Mouse (Mus musculus): ENCODE data around the gene Sfn. TPM values are rescaled to one million over a fixed set of nuclear protein-coding genes. Genes with fewer than 3 reads are reported as not detected.
A peak's percentile ranks its signal among the peaks of the same experiment; 100 is the strongest.

The Sfn gene
- total RNA-seq, 2 experiments from 2014 or later, result 0.91 to 1.7 TPM

GRCm38 (mm10) chr4:133620668-133621067 lies 18.7 kb upstream of the Sfn start:
- no peak for DNase-seq (ENCODE audit: low spot score)

GRCm38 (mm10) chr4:133619473-133620136 lies 17.6 kb upstream of the Sfn start:
- no peak for DNase-seq (ENCODE audit: low spot score)

- no peak for DNase-seq (ENCODE audit: low spot score)
Observed at GRCm38 (mm10) chr4:133617936-133618335, 16.0 kb upstream of the Sfn start.

GRCm38 (mm10) chr4:133615416-133615815 lies 13.4 kb upstream of the Sfn start:
- DNase-seq (ENCODE audit: low spot score), result no peak

GRCm38 (mm10) chr4:133614274-133614761 lies 12.3 kb upstream of the Sfn start:
- DNase-seq (ENCODE audit: low spot score), result peak; percentile 47

- DNase-seq (ENCODE audit: low spot score), result no peak
Observed at GRCm38 (mm10) chr4:133613867-133614266, 11.9 kb upstream of the Sfn start.

GRCm38 (mm10) chr4:133613026-133613425 lies 11.1 kb upstream of the Sfn start:
- DNase-seq (ENCODE audit: low spot score), result no peak

GRCm38 (mm10) chr4:133612416-133612815 lies 10.4 kb upstream of the Sfn start:
- no peak for DNase-seq (ENCODE audit: low spot score)

GRCm38 (mm10) chr4:133611815-133612214 lies 9.8 kb upstream of the Sfn start:
- DNase-seq (ENCODE audit: low spot score), result no peak

- DNase-seq (ENCODE audit: low spot score), result peak; percentile 83
Observed at GRCm38 (mm10) chr4:133609719-133610118, 7.8 kb upstream of the Sfn start.

GRCm38 (mm10) chr4:133607284-133607683 lies 5.3 kb upstream of the Sfn start:
- DNase-seq (ENCODE audit: low spot score), result no peak

GRCm38 (mm10) chr4:133605330-133605729 lies 3.4 kb upstream of the Sfn start:
- no peak for DNase-seq (ENCODE audit: low spot score)

GRCm38 (mm10) chr4:133604856-133605255 lies 2.9 kb upstream of the Sfn start:
- no peak for DNase-seq (ENCODE audit: low spot score)

GRCm38 (mm10) chr4:133604175-133604574 lies 2.2 kb upstream of the Sfn start:
- no peak for DNase-seq (ENCODE audit: low spot score)

- no peak for DNase-seq (ENCODE audit: low spot score)
Observed at GRCm38 (mm10) chr4:133603056-133603455, 1.1 kb upstream of the Sfn start.

- no peak for DNase-seq (ENCODE audit: low spot score)
Observed at GRCm38 (mm10) chr4:133600306-133600705, 1.7 kb downstream of the Sfn start.

- DNase-seq (ENCODE audit: low spot score), result peak; percentile 93
Observed at GRCm38 (mm10) chr4:133599571-133600073, 2.3 kb downstream of the Sfn start.

- DNase-seq (ENCODE audit: low spot score), result no peak
Observed at GRCm38 (mm10) chr4:133599116-133599515, 2.9 kb downstream of the Sfn start.

- DNase-seq (ENCODE audit: low spot score), result no peak
Observed at GRCm38 (mm10) chr4:133598616-133599015, 3.4 kb downstream of the Sfn start.

- no peak for DNase-seq (ENCODE audit: low spot score)
Observed at GRCm38 (mm10) chr4:133596084-133596483, 5.9 kb downstream of the Sfn start.

- no peak for DNase-seq (ENCODE audit: low spot score)
Observed at GRCm38 (mm10) chr4:133595538-133595937, 6.4 kb downstream of the Sfn start.

- DNase-seq (ENCODE audit: low spot score), result peak; percentile 63
Observed at GRCm38 (mm10) chr4:133592570-133592969, 9.4 kb downstream of the Sfn start.
